Mouse (Mus musculus) kidney, postnatal 0 days (tissue): ENCODE results near the gene Cdkal1. TPM values are rescaled to one million over a fixed set of nuclear protein-coding genes. Genes with fewer than 3 reads are reported as not detected.

Source experiments
- ATAC-seq: fragments of 200-750 bp; cut with Nextera tagmentation; replicated peaks from 2 replicates; pipeline ENCODE4 v1.8.0; 2017; ENCODE audit warnings: low read depth, moderate number of reproducible peaks, moderate TSS enrichment, moderate library complexity; ENCODE audit not compliant: low FRiP score
- DNase-seq: peaks from one replicate; pipeline ENCODE4 v3.0.0-alpha.2; 2016; ENCODE audit warnings: low spot score
- H3K27ac ChIP-seq: fragments of 300-500 bp; sonication (generic); 2 replicates; pipeline ENCODE4 v1.5.1; 2014; ENCODE audit warnings: mild to moderate bottlenecking
- H3K27me3 ChIP-seq: fragments of 300-500 bp; sonication (generic); 2 replicates; pipeline ENCODE4 v1.6.1; 2014; ENCODE audit warnings: low read length, mixed read lengths; ENCODE audit not compliant: insufficient read depth
- H3K36me3 ChIP-seq: fragments of 300-500 bp; sonication (generic); 2 replicates; pipeline ENCODE4 v1.6.1; 2014; ENCODE audit warnings: low read length, mixed read lengths; ENCODE audit not compliant: insufficient read depth
- H3K4me1 ChIP-seq: fragments of 300-500 bp; sonication (generic); replicated peaks from 2 replicates; pipeline ENCODE4 v1.6.1; 2014; ENCODE audit warnings: antibody characterized with exemption, low read length, mixed read lengths; ENCODE audit not compliant: insufficient read depth
- H3K4me2 ChIP-seq: fragments of 300-500 bp; sonication (generic); 2 replicates; pipeline ENCODE4 v1.6.1; 2014; ENCODE audit warnings: mild to moderate bottlenecking, low read length, moderate library complexity, mixed read lengths
- H3K4me3 ChIP-seq: fragments of 300-500 bp; sonication (generic); replicated peaks from 2 replicates; pipeline ENCODE4 v1.5.1; 2014; ENCODE audit warnings: low read depth, low read length
- H3K9ac ChIP-seq: fragments of 300-500 bp; sonication (generic); 2 replicates; pipeline ENCODE4 v1.6.1; 2014; ENCODE audit warnings: low read depth, low read length
- H3K9me3 ChIP-seq: fragments of 300-500 bp; sonication (generic); replicated peaks from 2 replicates; pipeline ENCODE4 v1.6.1; 2016; ENCODE audit warnings: low read length, inconsistent platforms, mixed read lengths
- CTCF ChIP-seq: IDR thresholded peaks from 2 replicates; pipeline ENCODE4 v1.5.1; 2016; ENCODE audit warnings: antibody characterized with exemption, low read depth, mild to moderate bottlenecking, moderate library complexity
- WGBS: fragments of 180-500 bp; shearing (Covaris S2); extraction: QIAGEN DNeasy Blood & Tissue Kit; methylation state at CpG from one replicate; pipeline ENCODE4 v1.1.7; 2014; 5-methylcytosine and 5-hydroxymethylcytosine counted together
- polyA plus RNA-seq: library from polyadenylated mRNA; unstranded; fragments of >200 nt; fragmentation: Nextera tagmentation; extraction: Ambion mirVana; gene quantifications from 2 replicates; pipeline ENCODE4 v1.2.1, GENCODE M21; 2015

The Cdkal1 gene
- polyA plus RNA-seq, 1 experiment from 2014 or later: 30.1 TPM

DNA sequence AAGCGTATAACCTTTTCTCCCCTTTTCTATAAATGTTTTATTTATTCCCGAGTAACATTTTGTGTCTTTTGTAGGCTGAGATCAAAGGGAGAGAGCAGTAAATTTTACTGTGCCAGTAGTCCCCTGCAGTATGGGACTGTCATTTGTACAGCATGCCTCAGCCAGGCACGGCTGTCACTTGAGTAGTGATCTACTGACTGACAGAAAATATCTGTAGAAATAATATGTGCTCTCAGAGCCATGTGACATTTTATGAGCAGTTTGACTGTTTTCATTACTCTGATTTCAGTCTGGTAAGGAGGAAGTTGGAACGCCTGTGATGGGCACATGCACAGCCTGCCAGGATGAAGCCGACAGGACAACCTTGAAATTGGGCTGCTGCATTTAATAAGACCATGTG, 455.6 kb downstream of the Cdkal1 start:
- WGBS: 46% methylated on average over 5 of the region's 5 CpGs

DNA sequence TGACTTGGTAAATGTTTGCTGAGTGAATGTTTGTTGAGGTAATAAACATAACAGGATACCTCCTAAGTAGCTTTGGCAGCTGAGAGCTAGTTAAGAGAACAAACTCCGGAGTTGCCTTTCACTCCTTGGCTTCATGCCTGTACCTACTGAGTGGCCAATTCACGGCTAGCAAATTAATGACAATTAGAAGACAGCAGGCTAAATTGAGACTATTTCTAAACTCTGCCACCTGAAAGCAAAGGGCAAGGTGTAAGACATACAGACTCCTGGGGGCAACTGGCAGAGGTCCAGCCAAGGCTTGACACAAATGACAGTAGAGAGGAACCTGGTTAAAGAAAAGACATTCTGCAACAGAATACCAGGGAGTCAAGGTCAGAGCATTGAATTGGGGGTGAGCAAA, 457.0 kb downstream of the Cdkal1 start:
- DNase-seq (no peak), ATAC-seq (no peak)
- no peaks in the 10 kb centered on the region for H3K36me3 ChIP-seq
- no peak overlapping the region for H3K9ac ChIP-seq
- 59% methylated on average over 2 of the region's 2 CpGs for WGBS
- H3K4me3 ChIP-seq: no peak overlapping the region
- no peak overlapping the region for H3K4me2 ChIP-seq
- H3K9me3 ChIP-seq: no peaks in the 10 kb centered on the region
- no peaks in the 10 kb centered on the region for H3K27me3 ChIP-seq
- no peaks in the 10 kb centered on the region; the same call in 1 of the 2 replicates for H3K4me1 ChIP-seq
- no peak for TF ChIP-seq CTCF
- no peak overlapping the region for H3K27ac ChIP-seq

More for the DNA sequence above, 455.6 kb downstream of the Cdkal1 start:
- Histone ChIP-seq H3K4me2 (no peak overlapping the region), H3K27ac (no peak overlapping the region), H3K4me1 (no peaks in the 10 kb centered on the region; the same call in 1 of the 2 replicates), H3K36me3 (no peaks in the 10 kb centered on the region), H3K9ac (no peak overlapping the region), H3K9me3 (no peaks in the 10 kb centered on the region), H3K27me3 (no peaks in the 10 kb centered on the region), H3K4me3 (no peak overlapping the region)
- DNase-seq (no peak), ATAC-seq (no peak)
- no peak for TF ChIP-seq CTCF

DNA sequence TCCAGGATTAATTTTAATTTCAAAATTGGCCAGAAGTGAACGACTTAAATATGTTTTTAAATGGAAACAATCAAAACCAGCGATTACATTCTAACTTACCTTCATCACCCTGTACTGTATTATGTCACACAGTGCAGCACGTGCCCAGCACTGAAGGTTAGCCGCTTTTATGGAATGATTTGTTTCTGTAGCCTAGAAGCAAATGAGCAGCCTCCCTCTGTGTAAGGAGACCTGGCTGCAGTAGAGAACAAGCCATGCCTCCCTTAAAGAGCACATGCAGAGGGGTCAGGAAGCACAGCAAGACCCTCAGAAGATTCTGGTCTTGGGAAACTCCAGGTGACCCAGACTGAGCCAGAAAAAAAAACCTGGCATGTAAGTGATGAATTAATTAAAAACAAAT, 459.8 kb downstream of the Cdkal1 start:
- no peak for ATAC-seq
- H3K4me1 ChIP-seq: no peaks in the 10 kb centered on the region

DNA sequence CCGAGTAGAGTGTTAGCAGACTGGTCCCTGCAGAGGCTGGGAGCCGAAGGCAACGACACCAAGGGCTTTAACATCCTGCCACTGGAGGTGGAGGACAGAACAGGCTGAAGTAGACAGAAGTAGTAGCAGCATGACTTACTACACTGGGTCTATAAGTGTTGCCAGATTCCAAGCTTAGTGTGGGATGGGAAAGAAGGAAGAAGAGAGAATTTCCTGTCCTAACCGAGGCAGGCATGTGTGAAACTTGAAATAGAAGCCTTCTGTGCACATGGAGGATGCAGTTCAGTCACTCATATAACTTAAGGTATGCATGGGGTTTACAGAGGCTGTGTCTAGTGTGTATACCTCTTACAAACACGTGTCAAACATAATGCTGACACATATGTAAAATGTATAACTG, 465.4 kb downstream of the Cdkal1 start:
- Histone ChIP-seq H3K4me1 (no peaks in the 10 kb centered on the region), H3K27me3 (no peaks in the 10 kb centered on the region)
- WGBS: 80% methylated on average over 5 of the region's 5 CpGs

More for the DNA sequence above, 459.8 kb downstream of the Cdkal1 start:
- H3K27me3 ChIP-seq: no peaks in the 10 kb centered on the region
- no peak overlapping the region for H3K4me2 ChIP-seq
- no peak overlapping the region for H3K4me3 ChIP-seq
- H3K36me3 ChIP-seq: no peaks in the 10 kb centered on the region
- H3K27ac ChIP-seq: no peak overlapping the region
- H3K9me3 ChIP-seq: no peaks in the 10 kb centered on the region
- no peak overlapping the region for H3K9ac ChIP-seq
- DNase-seq: no peak
- TF ChIP-seq CTCF: no peak
- 67% methylated on average over 4 of the region's 4 CpGs for WGBS

DNA sequence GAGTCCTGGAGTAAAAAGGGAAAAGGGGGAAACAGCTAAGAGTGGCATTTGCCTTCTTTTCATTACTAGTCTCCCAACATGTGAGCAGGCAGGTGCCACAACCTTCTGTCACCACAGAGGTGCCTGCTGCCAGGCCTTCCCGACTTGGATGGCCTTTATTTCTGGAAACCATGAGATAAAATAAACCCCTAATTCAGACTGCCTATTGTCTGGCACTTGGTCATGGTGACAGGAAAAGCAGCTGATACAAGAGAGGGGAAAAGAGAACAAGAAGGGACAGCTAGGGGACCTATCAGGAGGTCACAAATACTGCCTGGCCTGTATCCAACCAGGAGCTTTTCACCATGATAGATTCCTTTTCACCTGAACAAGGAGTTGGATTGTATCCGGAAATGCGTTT, 466.6 kb downstream of the Cdkal1 start:
- Histone ChIP-seq H3K4me2 (no peak overlapping the region), H3K27ac (no peak overlapping the region), H3K36me3 (no peaks in the 10 kb centered on the region), H3K27me3 (no peaks in the 10 kb centered on the region), H3K9ac (no peak overlapping the region), H3K4me3 (no peak overlapping the region), H3K4me1 (no peaks in the 10 kb centered on the region), H3K9me3 (no peaks in the 10 kb centered on the region)
- no peak for DNase-seq
- no peak for ATAC-seq
- 90% methylated on average over 3 of the region's 3 CpGs for WGBS
- TF ChIP-seq CTCF: no peak

More for the DNA sequence above, 465.4 kb downstream of the Cdkal1 start:
- ATAC-seq (no peak), DNase-seq (no peak)
- Histone ChIP-seq H3K4me3 (no peak overlapping the region), H3K27ac (no peak overlapping the region), H3K4me2 (no peak overlapping the region), H3K36me3 (no peaks in the 10 kb centered on the region), H3K9me3 (no peaks in the 10 kb centered on the region), H3K9ac (no peak overlapping the region)
- TF ChIP-seq CTCF: no peak

DNA sequence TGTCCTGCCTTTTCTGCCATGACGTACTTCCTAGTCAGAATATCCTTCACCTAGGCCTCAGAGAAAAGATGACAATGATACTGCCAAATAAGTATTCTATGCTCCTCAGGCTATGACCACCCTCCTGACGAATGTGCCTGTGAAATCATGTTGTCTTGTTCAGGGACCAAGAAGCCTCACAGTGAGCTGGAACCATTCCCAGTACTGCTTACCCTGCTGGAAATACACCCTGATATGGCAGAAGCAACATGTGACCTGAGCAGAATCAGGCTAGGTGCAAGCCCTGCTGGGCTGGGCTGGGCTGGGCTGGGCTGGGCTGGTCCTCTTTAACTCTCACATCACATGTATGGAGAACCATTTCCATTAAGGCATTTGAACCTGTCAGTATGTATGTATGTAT, 477.9 kb downstream of the Cdkal1 start:
- TF ChIP-seq CTCF: no peak

DNA sequence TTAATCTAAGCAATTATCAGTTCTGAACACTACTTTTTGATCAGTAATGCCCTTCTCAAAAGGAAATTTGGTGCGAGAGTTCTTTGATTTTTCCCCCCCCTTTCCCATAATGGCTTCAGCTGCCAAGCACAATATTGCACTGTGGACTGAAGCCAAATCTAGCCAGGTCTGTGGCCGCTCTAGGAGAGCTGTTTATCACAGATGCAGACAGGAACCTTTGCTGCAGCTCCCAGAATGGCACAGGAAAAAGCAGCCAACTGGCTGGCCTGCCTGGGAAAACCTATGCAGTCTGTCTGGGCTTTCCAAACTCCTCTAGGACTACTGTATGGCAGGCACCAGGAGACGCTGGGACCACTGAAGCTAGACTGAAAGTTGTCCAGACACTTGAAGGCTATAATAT, 483.6 kb downstream of the Cdkal1 start:
- no peak for DNase-seq
- Histone ChIP-seq H3K4me3 (no peak overlapping the region), H3K27ac (no peak overlapping the region), H3K9me3 (no peaks in the 10 kb centered on the region), H3K4me1 (0 out of 2 replicates have a peak, but pooled peaks cover 2% of the 10 kb centered on the region), H3K36me3 (no peaks in the 10 kb centered on the region), H3K9ac (no peak overlapping the region), H3K27me3 (no peaks in the 10 kb centered on the region), H3K4me2 (no peak overlapping the region)
- 40% methylated on average over 3 of the region's 3 CpGs for WGBS
- TF ChIP-seq CTCF: no peak
- no peak for ATAC-seq

More for the DNA sequence above, 477.9 kb downstream of the Cdkal1 start:
- Histone ChIP-seq H3K27me3 (no peaks in the 10 kb centered on the region), H3K9ac (no peak overlapping the region), H3K27ac (no peak overlapping the region), H3K4me1 (no peaks in the 10 kb centered on the region), H3K36me3 (no peaks in the 10 kb centered on the region), H3K4me3 (no peak overlapping the region), H3K4me2 (no peak overlapping the region), H3K9me3 (no peaks in the 10 kb centered on the region)
- WGBS: 81% methylated on average over 2 of the region's 2 CpGs
- ATAC-seq (no peak), DNase-seq (no peak)
